Mouse (Mus musculus): Measurements from ENCODE around the gene Cacna2d2.

DNA sequence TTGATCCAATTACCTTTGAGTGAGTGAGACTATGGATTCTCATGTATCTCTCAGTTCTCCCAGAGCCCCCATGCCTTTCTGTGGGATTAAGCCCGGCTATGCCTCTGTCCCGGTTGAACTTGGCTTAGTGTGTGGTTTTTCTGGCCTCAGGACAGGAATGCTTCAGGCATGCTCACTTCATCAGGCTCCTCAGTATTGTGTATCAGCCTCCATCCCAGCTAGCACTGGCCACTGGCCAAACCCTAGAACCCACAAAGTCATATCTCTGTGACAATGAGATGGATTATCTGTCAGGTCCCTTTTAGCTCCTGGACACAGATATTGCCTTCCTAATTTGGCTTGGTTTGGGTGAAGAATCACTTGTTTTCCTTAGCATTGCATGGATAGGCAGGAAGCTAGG lies 23.5 kb downstream of the Cacna2d2 start:
- no peak for TF ChIP-seq CTCF (IDR thresholded peaks at IDR 0.05; ENCODE audit: insufficient read depth, low read length)
- no peak for TF ChIP-seq POLR2A (IDR thresholded peaks at IDR 0.05; ENCODE audit: borderline replicate concordance, extremely low read depth, low read depth, low read length)
